Mouse (Mus musculus): ENCODE results near the gene Gm28961.
"Not testable (repeated sequence)": the region's sequence is repeated elsewhere in the genome, so short reads cannot be mapped to it uniquely, and the experiment has no call there.

The Gm28961 gene

GRCm38 (mm10) chrY:57705397-57705796 is at the start of gene Gm28961:
Gene Gm28961, plus strand, starts transcription at chrY:57705697.
- not testable (repeated sequence) for DNase-seq (ENCODE audit: low spot score)

All from urinary bladder, postnatal 14 days (tissue).